21 mouse cellular contexts compared by ENCODE assay signal in genomic region chr9:74531986-74532385, GRCm38 (mm10).
DNase-seq lines count a peak whose midpoint lies in the region; ATAC-seq and TF ChIP-seq lines count a peak whose summit lies in the region.
"Had no signal": no experiment of that assay in that cellular context is flagged by ENCODE, and none has a peak within 500 bp of the region (broad histone marks: within the 10 kb centered on the region; RNA-seq: fewer than 3 reads in every experiment).

No protein-coding gene starts in this region.

- WGBS in hindbrain, embryonic 11.5 days = 24% methylated on average over 3 of the region's 3 CpGs
- WGBS in hindbrain, embryonic 16.5 days = 21% methylated on average over 3 of the region's 3 CpGs
- 38% methylated on average over 3 of the region's 3 CpGs for WGBS in embryonic facial prominence, embryonic 10.5 days
- 24% methylated on average over 3 of the region's 3 CpGs for WGBS in hindbrain, postnatal 0 days

- no peaks in the 10 kb centered on the region for H3K36me3 ChIP-seq in hindbrain, embryonic 11.5 days (ENCODE audit: control insufficient read depth, insufficient read depth, low read length)
- no peaks in the 10 kb centered on the region for H3K36me3 ChIP-seq in hindbrain, embryonic 16.5 days (ENCODE audit: control insufficient read depth, insufficient read depth, low read length)
- no peaks in the 10 kb centered on the region for H3K36me3 ChIP-seq in embryonic facial prominence, embryonic 10.5 days (replicated peaks)
- no peaks in the 10 kb centered on the region for H3K36me3 ChIP-seq in hindbrain, postnatal 0 days (ENCODE audit: insufficient read depth, low read length)
- H3K36me3 ChIP-seq: heart, embryonic 13.5 days; liver, embryonic 15.5 days had no signal

- no peak overlapping the region for H3K9ac ChIP-seq in hindbrain, embryonic 11.5 days (ENCODE audit: low read depth, low read length)
- no peak overlapping the region for H3K9ac ChIP-seq in hindbrain, embryonic 16.5 days (ENCODE audit: low read depth, low read length)
- H3K9ac ChIP-seq in hindbrain, postnatal 0 days (replicated peaks; ENCODE audit: low read length) = no peak overlapping the region
- H3K9ac ChIP-seq: heart, embryonic 13.5 days; liver, embryonic 15.5 days had no signal

- peak; percentile 92 for ATAC-seq in hindbrain, embryonic 11.5 days (ENCODE audit: low FRiP score)
- ATAC-seq in hindbrain, embryonic 16.5 days = no peak
- no peak for ATAC-seq in hindbrain, postnatal 0 days
- ATAC-seq in monocyte, adult 5-6 weeks (replicated peaks; ENCODE audit: insufficient number of reproducible peaks, low FRiP score, low TSS enrichment, poor library complexity, severe bottlenecking) = no peak
- ATAC-seq: activated CD4-positive, CD25-positive, alpha-beta regulatory T cell, adult 4 months; intestine, postnatal 0 days; lung, postnatal 0 days; Patski had no signal

- intact Hi-C loops in heart, postnatal 10 days (cut with DNase I) = no loop called here

- peak; percentile 75 for DNase-seq in hindbrain, embryonic 11.5 days (ENCODE audit: low spot score)
- peak; percentile 31 for DNase-seq in embryo, embryonic 10 days (ENCODE audit: low spot score)
- DNase-seq in embryonic facial prominence, embryonic 10.5 days (ENCODE audit: low spot score) = peak; percentile 8
- DNase-seq in hindbrain, postnatal 0 days (ENCODE audit: low spot score) = peak; percentile 25
- no peak for DNase-seq in spleen, postnatal 10 days (ENCODE audit: low spot score in 2 of 2)
- DNase-seq in heart, postnatal 10 days = no peak
- DNase-seq: adrenal gland, postnatal 25 days; cerebellum, adult 8-10 months; heart, postnatal 4 days; kidney, postnatal 14 days; thymus, postnatal 36 days had no signal

- no peak overlapping the region for H3K4me2 ChIP-seq in hindbrain, embryonic 11.5 days (replicated peaks; ENCODE audit: low read depth, low read length)
- no peak overlapping the region for H3K4me2 ChIP-seq in hindbrain, embryonic 16.5 days (ENCODE audit: low read length)
- no peak overlapping the region for H3K4me2 ChIP-seq in hindbrain, postnatal 0 days (ENCODE audit: low read depth, low read length)
- H3K4me2 ChIP-seq: heart, embryonic 13.5 days; liver, embryonic 15.5 days had no signal

- no peak overlapping the region for H3K4me3 ChIP-seq in hindbrain, embryonic 11.5 days (ENCODE audit: low read depth, low read length)
- H3K4me3 ChIP-seq in hindbrain, embryonic 16.5 days (ENCODE audit: low read length) = no peak overlapping the region
- H3K4me3 ChIP-seq in embryonic facial prominence, embryonic 10.5 days = no peak overlapping the region
- H3K4me3 ChIP-seq in hindbrain, postnatal 0 days (ENCODE audit: low read length) = no peak overlapping the region
- H3K4me3 ChIP-seq: erythroblast, embryonic 14.5 days; heart, embryonic 13.5 days; liver, embryonic 15.5 days; myocyte had no signal

- no peaks in the 10 kb centered on the region for H3K27me3 ChIP-seq in hindbrain, embryonic 11.5 days (ENCODE audit: control insufficient read depth, insufficient read depth, low read length)
- H3K27me3 ChIP-seq in hindbrain, embryonic 16.5 days (replicated peaks; ENCODE audit: control insufficient read depth, insufficient read depth, low read length) = no peaks in the 10 kb centered on the region
- no peaks in the 10 kb centered on the region for H3K27me3 ChIP-seq in embryonic facial prominence, embryonic 10.5 days (replicated peaks; ENCODE audit: low read depth, poor library complexity, severe bottlenecking)
- no peaks in the 10 kb centered on the region for H3K27me3 ChIP-seq in hindbrain, postnatal 0 days (ENCODE audit: insufficient read depth, low read length)
- H3K27me3 ChIP-seq: liver, embryonic 15.5 days had no signal

- no peaks in the 10 kb centered on the region for H3K9me3 ChIP-seq in hindbrain, embryonic 11.5 days (ENCODE audit: control insufficient read depth, low read length)
- no peaks in the 10 kb centered on the region for H3K9me3 ChIP-seq in hindbrain, embryonic 16.5 days (ENCODE audit: control insufficient read depth, low read length)
- H3K9me3 ChIP-seq in embryonic facial prominence, embryonic 10.5 days = no peaks in the 10 kb centered on the region
- H3K9me3 ChIP-seq in hindbrain, postnatal 0 days (ENCODE audit: low read length) = no peaks in the 10 kb centered on the region
- H3K9me3 ChIP-seq: heart, embryonic 13.5 days; liver, embryonic 15.5 days had no signal

- no peaks in the 10 kb centered on the region; the same call in 1 of the 2 replicates for H3K4me1 ChIP-seq in hindbrain, embryonic 11.5 days (replicated peaks; ENCODE audit: control insufficient read depth, insufficient read depth, low read length)
- peaks cover 5% of the 10 kb centered on the region; the same call in 1 of the 2 replicates for H3K4me1 ChIP-seq in hindbrain, embryonic 16.5 days (ENCODE audit: control insufficient read depth, insufficient read depth, low read depth, low read length)
- peaks cover 4% of the 10 kb centered on the region; the same call in 1 of the 2 replicates for H3K4me1 ChIP-seq in embryonic facial prominence, embryonic 10.5 days
- H3K4me1 ChIP-seq in hindbrain, postnatal 0 days (ENCODE audit: insufficient read depth, low read length) = 0 out of 2 replicates have a peak, but pooled peaks cover 5% of the 10 kb centered on the region
- H3K4me1 ChIP-seq: heart, embryonic 13.5 days; liver, embryonic 15.5 days had no signal

- H3K27ac ChIP-seq in hindbrain, embryonic 11.5 days (ENCODE audit: low read depth, low read length) = no peak overlapping the region
- no peak overlapping the region for H3K27ac ChIP-seq in hindbrain, embryonic 16.5 days (ENCODE audit: low read depth, low read length)
- no peak overlapping the region for H3K27ac ChIP-seq in embryonic facial prominence, embryonic 10.5 days (replicated peaks)
- no peak overlapping the region for H3K27ac ChIP-seq in hindbrain, postnatal 0 days
- H3K27ac ChIP-seq: heart, embryonic 13.5 days; liver, embryonic 15.5 days had no signal

- no peak for TF ChIP-seq CTCF in hindbrain, postnatal 0 days (IDR thresholded peaks at IDR 0.05; ENCODE audit: low read depth)

Comparison
In these comparisons a context has a peak if more than half of its experiments do, and no peak if none do; other contexts are left out.
1. DNase-seq: peak in hindbrain, embryonic 11.5 days (single experiment), embryo, embryonic 10 days (single experiment), embryonic facial prominence, embryonic 10.5 days (single experiment) and hindbrain, postnatal 0 days (single experiment); none in spleen, postnatal 10 days (0 of 2) and heart, postnatal 10 days (0 of 2).